Mouse (Mus musculus) lung, postnatal 0 days (tissue): ENCODE measurements around the gene Akip1.

Source experiments
- CTCF ChIP-seq: IDR thresholded peaks from 2 replicates; pipeline ENCODE4 v1.5.1; 2016; ENCODE audit warnings: antibody characterized with exemption, mild to moderate bottlenecking
- EP300 ChIP-seq: IDR thresholded peaks from 2 replicates; pipeline ENCODE4 v1.6.1; 2016; ENCODE audit warnings: antibody characterized with exemption, mild to moderate bottlenecking, control low read depth

GRCm38 (mm10) chr7:109666664-109667063, 36.8 kb upstream of the Akip1 start:
- no peak for TF ChIP-seq CTCF
- no peak for TF ChIP-seq EP300
